Mouse (Mus musculus) heart, adult 11 months (tissue): ENCODE measurements around the gene Snapc4.
A peak's percentile ranks its signal among the peaks of the same experiment; 100 is the strongest.

Experiments
- DNase-seq: peaks from one replicate; pipeline ENCODE4 v3.0.0; 2022

Gene Snapc4

DNA sequence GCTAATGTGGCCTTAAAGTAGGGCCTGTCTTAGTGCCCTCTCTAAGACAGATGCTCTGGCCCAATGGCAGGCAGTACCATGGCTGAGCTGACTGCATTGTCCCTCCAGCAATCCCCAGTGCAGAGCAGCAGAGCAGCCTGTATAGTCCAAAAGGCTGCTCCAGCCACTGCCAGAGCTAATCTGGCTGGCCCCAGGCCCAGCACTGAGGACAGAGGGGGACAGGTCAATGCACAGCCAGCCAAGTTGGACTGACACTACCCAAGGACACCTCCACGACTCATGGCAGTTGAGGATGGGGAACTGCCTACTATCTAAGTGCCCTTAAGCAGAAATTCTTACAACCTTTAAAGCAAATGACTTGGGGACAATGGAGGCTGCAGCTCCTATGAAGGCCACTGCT is 11.9 kb downstream of the Snapc4 start:
- DNase-seq: peak; percentile 98

DNA sequence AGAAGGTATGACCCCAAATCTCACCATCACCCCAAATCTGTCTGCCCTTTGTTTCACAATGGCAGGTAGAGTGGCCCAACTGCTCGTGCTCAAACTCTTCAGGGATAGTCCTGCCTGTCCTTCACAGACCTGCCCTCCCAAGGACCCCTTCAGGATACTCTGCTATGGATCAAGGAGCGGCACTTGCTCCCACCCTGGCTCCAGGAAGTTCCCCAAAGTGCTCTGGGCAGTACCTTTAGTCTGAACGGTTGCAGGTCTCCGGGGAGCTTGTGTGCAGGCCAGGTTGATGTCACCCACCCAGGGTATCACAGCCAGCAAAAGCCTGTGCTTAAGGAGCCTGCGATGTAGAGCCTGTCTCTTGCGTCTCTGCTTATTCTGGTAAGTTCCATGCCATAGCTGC is 12.5 kb downstream of the Snapc4 start:
- DNase-seq: peak; percentile 90

DNA sequence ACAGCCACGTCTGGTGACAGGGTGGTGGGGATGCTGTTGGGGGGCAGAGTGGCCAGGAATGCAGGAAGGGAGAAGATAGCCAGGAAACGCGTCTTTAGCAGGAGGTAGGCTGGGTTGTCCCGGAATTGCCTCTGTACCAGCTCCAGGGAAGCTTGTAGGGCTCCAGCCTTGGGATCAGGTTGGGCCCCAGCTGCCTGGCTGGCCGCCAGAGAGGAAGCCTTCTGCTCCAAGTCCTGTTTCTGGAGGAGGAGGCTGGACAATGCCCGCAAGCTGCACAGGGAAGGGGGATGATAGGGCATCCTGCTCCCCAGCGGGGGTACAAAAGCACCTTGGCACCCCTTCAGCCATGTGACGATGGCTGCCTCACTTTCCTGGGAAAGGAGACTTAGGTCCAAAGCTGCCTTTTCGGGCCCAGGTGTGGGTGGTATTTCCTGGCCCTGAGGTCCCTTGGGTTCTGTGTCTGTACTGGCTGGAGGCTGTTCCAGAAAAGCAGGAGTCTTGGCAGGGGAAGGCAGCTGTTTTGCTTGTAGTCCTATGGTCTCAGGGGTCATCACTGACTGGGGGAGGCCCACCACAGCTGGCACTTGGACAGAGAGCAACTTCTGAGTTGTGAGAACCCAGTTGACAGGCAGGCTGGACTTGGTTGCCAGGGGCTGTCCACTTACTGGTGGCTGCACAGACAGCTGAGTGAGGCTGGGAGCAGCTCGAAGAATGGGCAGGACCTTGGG is 15.6 kb downstream of the Snapc4 start:
- peak; percentile 98 for DNase-seq

DNA sequence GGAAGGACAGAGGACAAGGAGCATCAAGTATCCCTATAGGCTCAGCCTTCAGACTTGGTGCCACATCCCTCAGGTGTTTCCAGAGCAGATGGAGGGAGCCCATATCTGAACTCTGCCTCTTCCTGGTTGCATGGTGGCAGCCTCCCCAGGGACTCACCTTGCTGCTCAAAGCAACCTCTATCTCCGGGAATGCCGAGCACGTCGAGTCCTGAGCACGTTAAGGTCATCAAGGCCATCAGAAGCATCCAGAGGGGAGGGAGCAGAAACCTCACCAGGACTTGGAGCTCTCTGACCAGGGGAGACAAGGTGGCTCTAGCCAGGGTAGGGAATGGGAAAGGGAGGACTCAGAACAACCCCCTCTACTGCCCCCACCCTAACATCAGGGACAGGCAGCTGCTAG is 17.0 kb downstream of the Snapc4 start:
- peak; percentile 90 for DNase-seq

DNA sequence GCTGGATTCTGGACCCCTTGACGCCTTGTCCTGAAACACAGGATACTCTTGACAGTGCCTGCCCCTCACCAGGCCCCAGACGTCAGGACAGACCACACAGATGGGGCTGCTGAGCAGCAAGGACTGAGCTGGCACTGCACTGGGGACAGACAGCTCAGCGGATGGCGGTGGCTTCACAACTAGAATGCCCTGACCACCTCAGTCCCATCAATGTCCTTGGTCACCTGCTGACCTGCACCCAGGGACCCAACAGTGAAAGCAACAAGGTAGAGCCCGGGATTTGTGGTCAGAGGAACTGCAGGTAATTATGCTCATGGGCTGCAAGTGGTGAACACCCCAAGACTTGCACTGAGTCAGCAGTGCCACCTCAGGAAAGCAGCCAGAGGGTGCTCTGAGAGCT is 17.5 kb downstream of the Snapc4 start:
- DNase-seq: peak; percentile 90

DNA sequence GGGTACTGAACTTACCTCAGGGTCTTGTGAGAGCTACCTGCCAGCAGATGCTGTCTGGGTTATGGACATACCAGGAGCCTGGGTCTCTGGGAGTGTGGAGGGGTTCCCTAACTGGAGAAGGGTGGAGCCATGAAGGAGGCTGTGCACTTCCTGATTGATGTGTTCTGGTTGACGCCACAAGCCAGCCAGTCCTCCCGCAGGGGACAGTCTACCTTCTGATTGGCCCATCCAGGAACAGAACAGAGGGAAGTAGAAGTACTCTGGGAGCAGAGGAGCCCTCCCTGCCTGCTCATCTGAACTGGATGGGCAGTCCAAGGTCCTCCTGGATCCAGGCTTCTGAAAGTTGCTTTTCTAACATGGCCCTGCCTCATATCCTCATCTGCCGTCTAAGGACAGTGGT is 19.7 kb downstream of the Snapc4 start, which contains the start of gene Card9:
Gene Card9, minus strand, starts transcription at position 147 of the 400 bp plus-strand sequence.
- DNase-seq: peak; percentile 97

DNA sequence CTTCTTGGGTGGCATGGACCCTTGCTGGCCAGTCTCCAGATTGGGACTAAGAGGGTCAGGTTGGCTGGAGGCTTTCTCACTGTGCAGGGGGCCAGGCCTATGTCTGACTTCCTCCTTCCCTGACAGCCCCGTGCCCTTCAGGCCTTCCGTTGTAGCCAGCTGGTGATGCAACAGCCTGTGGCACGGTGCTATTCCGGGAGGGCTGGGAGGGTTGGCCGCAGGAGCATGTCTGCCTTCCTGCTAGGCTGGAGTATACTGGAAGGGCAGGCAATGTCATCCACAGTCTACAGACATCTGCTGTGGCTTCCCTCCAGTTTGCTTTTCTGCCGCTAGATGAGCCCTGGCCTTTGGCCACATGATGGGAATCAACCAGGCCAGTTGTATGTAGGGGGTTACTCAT is 20.5 kb downstream of the Snapc4 start:
- peak; percentile 98 for DNase-seq

DNA sequence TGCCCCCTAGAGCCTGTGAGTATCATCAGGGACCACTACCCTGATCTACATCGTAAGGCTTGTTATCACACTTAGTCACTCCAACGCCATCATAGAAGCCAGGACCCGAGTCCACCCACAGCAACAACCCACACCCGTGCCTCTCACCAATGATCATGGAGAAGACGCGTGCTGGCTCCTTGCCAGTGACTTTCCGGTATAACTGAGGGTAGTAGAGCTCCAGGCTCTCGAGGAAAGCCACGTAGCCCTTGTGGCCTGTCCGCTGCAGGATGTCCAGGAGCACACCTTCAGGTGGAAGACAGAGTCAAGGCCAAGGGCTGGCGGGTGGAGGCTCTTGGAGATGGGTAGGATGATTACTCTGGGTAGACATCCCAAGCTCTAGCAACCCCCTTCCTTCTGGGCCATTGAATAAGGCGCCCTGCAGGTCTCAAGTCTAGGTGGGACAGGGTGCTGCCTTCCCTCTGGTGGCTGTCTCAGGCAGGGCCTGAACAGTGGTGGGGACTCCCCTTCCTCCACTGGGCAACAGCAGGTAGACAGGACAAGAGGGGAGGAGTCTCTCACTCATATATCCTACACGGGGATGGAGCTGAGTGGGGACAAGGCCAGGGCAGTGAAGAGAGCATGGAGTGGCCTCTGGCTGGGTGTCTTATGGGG is 21.7 kb downstream of the Snapc4 start:
- peak; percentile 91 for DNase-seq

DNA sequence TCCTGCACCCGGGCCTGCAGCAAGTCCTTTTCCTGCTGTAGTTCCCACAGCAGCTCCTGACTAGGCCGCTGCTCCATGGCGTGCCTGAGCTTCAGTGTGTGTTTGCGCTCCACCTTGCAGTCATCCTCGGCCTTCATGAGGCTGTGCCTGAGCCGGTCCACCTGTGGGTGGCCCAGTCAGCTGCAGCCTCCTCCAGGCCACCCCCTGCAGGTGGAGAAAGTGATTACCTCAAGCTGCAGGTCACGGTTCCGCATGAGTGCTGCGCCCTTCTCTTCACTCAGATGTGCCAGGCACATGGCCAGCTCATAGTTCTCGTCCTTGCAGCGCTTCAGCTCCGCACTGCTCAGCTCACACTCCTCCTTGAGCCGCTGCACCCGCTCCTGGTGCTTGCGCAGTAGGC is 23.0 kb downstream of the Snapc4 start:
- DNase-seq: peak; percentile 90

DNA sequence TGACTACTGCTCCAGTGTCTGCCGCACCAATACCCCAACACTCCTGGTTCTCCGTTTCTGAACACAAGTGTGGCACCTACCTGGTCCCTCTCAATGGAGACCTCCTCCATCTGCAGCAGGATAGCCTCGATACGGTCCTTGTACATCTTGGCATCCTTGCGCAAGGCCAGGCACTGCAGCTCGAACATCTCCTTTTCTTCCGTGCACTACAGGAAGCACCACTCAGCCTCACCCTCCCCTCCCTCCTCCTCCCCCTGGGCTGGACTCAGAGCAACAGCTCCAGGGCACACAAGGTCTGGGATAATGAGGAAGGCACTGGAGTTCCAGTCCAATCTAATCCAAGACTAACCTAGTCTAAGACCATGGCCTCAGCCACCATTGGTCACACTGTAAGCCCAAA is 23.8 kb downstream of the Snapc4 start:
- DNase-seq: peak; percentile 91

DNA sequence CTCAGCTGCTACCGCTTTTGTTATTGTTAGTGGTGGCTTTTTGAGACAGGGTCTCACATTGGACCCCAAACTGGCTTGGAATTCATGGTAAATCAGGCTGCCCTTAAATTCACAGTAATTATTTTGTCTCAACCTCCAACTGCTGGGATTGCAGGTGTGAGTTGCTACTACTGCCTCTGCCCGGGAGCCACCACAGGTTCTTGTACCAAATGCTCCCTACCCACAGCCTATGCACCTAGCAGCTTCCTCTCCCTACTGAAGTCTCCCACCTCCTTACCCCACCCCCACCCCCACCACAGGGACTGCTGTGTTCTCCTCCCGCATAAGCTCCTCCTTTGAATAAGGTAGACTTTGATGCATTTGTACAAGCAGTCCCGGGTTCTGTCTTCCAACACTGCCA is 24.2 kb downstream of the Snapc4 start:
- DNase-seq: no peak

DNA sequence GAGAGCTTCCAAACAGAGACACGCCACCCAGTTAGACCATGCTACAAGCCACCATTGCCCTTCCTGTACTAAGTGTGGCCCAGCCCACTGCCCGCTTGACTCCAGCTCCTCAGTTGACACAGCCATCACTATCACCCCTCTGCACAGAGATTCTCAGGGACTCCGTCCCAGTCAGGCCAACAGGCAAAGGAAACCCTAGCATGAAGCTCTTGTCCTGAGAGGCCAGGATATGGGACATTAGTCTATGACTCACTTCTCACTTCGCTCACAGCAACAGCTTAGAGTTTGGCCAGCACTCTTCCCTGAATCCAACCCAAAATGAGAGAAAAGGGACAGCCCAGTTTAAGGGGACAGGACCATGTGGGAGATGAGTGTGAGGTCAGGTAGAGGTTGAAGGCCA is 26.1 kb downstream of the Snapc4 start:
- peak; percentile 92 for DNase-seq

DNA sequence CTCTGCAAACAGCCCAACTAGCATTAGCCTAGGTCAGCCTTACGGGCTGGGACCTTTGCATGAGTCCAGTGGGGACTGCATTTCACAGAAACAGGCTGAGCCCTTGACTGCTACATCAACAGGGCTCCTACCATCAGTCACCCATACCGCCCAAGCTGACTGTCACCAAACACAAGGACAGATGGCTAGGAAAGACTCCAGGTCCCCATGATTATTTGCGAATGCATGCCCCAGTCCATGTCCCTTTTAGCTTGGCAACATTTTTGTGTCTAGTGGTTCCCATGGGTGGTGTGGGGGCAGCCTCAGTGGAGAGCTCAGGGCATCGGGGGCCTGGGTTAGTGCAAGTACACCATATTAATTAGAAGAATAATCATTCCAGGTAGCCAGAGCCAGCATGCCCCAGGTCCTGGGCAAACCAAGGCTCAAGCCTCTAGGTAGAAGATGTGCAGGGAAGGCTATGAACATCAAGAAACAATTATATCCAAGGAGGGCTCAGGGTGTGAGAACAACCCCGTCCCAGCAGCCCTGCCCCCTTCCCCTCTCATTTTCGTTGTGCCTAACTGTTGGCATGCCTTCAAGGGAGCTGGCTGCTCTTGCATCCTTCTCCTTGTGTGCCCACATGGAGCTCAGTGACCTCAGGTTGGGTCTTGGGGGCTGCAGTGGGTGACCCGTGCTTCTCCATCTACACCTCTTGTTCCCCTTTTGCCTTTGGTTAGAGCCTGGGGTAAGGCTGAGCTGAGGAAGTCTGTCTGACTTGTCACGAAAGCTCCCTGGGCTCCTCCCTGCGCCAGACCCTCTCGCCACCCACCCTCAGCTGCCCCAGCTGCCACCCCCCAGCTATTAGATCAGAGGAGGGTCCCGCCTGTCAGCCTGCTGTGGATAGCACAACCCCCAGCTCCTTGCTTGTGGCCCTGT is 27.1 kb downstream of the Snapc4 start:
- peak; percentile 92 for DNase-seq

DNA sequence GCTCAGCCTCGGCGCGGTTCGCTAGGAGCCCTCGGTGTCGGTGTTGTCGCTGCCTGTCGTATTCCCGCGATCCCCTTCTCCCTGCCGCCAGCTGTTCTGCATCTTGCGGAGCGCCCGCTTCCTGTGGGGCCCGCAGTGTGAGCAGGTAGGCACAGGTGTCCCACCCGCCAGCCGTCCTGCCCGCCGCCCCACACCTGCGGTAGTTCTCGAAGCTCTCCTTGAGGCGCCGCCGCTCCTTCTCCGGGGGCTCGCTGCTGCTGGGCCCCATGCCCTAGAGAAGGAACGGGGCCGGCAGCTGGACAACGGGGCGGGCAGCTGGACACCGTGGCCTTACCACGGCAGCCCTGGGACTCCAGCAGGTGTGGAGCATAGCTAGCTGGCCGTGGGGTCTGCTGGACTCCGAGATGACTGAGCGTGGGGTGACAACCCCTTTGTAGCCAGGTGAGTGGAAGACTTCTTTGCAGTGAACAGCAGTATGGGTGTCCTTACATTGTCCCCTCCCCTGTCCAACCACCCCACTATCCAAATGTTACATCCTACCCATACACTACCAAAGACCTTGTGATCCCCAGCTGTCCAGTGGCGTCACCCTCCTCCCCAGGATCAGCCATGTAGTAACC is 28.1 kb downstream of the Snapc4 start:
- DNase-seq: peak; percentile 96

DNA sequence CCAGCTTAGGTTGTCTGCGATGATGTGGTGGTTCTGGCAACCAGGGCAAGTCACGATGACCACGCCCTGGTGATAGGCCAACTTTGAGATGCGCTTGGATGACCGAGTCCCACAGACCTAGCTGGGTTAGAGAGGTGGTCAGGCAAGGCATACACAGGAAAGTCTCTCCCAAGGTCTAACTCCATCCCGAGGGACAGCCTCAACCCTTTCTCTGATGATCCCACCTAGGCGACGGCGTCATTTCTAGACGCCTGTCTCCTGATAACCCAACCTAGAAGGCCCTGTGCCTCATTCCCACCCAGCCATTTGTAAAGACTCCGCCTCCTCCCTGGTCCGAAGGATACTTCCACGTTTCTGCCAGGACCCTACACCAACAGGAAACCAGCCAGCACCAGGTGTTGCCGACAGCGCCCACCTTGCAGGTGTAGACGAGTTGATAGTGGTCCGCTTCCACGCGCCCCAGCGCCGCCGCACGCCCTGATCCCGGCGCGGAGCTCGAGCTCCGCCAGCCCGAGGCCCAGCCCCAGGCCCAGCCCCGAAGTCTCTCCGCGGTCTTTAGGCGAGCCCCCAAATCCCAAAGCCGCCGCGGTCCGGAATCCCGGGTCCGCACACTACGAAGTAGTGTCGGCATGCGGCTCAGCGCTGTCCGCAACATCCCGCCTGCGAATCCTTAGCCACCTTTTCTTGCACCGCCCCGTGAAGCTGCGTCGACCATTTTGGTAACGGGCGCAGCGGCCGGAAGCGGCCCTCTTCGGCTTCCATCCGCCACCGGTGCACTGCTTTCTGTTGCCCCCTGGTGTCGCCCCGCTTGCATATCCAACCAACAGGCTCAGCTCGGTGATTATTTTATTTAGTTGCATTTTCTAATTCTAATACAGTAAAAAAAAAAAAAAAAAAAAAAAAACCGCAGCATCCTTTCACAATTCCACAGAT is 28.8 kb downstream of the Snapc4 start, which contains the start of gene Dnlz:
Gene Dnlz, minus strand, starts transcription at position 753 of the 933 bp plus-strand sequence.
- DNase-seq: peak; percentile 99

DNA sequence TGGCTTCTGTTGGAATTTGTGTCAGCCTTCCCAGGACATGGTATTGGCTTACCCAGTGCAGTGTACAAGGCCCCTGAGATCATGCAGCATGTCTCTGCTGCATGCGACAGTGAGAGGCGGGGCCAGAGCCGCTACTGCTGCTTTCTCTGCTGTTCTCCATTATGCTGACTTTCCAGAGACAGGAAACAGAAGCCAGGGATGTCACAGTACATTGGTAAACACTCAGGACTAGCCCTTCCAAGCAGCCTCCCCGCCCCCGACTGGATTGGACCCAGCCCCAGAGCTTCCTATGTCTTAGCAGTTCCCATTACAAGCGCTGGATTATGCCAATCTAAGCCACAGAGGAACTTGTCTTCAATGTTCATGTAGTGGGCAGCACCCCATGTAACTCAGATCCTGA is 32.2 kb downstream of the Snapc4 start:
- DNase-seq: no peak

DNA sequence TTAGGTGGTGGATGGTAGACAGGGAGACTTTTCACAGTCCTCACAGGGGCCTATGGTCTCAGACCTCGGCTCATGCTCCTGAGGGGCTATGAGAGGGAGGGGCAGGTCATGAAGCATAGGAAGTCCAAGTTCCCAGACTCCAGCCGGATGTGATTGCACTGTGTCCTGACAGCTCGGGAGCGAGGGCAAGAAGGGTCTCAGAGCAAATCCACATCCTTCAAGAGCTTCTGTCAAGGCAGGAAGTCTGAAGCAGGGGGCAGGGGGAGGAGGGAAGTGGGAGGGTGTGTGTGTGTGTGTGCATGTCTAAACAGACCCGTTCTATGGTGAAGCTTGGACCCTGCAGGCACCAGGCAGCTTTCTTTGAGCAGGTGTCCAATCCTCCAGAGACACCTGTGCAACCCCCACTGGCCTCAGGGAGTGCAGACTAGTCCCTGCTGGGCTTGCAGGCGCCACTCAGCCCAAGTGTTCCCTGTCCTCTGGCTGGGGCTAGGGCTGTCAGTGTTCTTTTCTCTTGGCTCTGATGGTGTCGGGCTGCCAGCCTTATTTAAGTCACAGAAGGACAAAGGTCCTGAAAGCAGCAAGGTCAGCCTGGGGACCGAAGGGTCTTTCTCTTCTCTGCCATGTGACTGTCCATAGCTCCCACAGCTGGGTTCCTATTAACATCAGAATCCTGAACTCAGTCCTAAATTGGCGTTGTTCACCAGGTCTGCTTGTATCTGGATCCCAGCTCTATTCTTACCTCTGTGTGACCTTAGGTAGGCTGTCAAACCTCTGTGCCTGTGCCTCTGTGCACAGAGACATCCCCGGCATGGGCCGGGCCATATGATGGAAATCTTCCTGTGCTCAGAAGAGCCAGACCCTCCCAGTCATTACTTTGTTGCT is 37.6 kb downstream of the Snapc4 start:
- peak; percentile 95 for DNase-seq

DNA sequence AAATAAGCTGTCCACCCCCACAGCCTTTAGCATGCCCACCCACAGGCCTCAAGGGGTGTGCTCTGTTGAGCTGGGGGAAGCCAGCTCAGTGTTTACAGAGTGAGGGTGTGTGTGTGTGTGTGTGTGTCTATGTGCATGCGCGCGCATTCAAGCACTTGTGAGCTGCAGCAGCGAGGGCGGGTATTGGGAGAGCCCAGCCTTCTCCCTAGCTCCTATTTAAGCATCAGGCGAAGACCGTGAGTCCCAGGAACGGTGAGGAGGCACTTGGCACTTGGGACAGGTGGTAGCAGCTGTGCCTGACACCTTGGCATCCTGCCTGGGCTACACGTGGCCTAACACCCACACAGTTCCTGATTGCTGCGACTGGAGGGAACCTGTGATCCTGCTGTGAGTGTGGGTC is 38.4 kb downstream of the Snapc4 start:
- peak; percentile 99 for DNase-seq

DNA sequence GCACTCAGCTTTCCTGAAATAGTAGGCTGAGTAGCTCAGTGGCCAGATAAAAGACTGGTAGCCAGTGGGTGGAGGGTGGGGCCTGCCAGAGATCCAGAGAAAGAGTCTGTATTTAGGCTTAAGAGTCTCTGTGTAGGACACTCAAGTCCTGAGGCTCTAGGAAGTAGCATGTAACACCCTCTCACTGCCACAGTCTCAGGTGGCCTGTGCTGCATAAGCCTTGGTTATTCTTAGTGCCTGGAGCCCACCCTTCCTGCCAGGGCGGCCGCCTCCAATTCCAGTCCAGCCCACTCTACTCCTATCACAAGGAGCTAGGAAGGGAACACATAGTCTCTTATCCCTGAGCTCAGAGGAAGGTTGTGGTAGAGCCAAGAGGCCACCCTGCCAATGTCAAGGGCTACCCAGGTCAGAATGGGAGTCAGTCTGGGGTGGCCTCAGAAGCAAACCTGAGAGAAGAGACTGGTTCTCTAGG is 38.9 kb downstream of the Snapc4 start:
- peak; percentile 98 for DNase-seq

DNA sequence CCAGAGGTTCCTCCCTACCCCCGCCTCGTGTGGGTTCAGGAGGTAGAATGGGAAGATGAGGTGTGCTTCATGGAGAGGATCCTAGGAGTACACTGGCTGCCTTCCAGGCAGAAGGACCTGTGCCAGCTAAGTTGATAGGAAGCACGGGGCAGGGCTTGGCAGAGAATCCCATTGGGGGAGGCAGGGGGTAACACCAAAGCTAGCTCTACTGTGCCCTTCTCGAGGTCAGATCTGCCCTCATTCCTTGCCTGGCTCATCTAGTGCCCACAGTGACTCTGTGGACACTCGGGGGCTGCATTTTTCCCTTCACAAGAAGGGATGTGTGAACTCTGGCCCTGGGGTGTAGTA is 41.3 kb downstream of the Snapc4 start:
- peak; percentile 98 for DNase-seq
